Mouse (Mus musculus): ENCODE results near the gene Ap1ar. TPM values are rescaled to one million over a fixed set of nuclear protein-coding genes. Genes with fewer than 3 reads are reported as not detected.
"Not testable (repeated sequence)": the region's sequence is repeated elsewhere in the genome, so short reads cannot be mapped to it uniquely, and the experiment has no call there.

Gene Ap1ar
- total RNA-seq, 2 experiments from 2014 or later, result 14.5 to 19.0 TPM

- DNase-seq, result no peak
- intact Hi-C loops (cut with DNase I), result no loop called here
Measured at GRCm38 (mm10) chr3:127804439-127804838, 32.9 kb downstream of the Ap1ar start.

DNA sequence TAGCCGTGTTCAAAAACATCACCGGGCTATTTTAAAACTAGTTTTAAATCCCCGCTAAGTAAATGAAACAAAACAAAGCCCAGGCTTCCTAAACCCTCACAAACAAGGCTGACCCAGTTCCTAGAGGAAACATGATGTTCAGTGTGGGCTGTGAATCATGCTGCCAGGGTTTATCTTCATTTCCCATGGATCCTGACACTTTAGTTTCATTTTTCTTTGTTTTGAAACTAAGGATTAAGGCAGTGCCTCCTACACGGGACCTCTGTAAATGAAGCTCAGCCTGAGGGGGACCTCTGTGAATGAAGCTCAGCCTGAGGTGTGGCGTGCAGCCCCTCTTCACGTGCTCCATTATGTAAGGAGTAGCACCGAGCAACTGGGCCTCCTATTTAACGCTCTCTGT, 34.5 kb downstream of the Ap1ar start:
- intact Hi-C loops (cut with DNase I), result no loop called here
- peak in 1 of 2 experiments; percentile 29 for DNase-seq

- no peak for DNase-seq
- intact Hi-C loops (cut with DNase I), result no loop called here
Measured at GRCm38 (mm10) chr3:127801162-127801561, 36.2 kb downstream of the Ap1ar start.

DNA sequence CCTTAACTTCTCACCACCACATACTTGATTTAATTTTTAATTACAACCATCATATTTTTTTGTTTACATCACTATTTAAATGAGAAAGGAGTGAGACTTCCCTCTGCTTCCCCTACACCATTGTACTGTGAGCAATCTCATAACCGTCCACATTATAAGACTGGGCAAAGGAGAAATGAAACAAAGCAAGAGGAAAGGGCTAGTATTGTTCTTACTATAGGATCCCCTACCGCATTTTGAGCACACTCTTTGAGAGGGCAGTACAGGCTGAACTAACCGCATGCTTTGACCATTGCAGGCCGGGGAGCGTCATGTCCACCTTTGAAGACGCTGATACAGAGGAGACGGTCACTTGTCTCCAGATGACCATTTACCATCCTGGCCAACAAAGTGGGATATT, 41.1 kb downstream of the Ap1ar start:
- no peak for DNase-seq
- intact Hi-C loops (cut with DNase I), result no loop called here

- no peak for DNase-seq
- intact Hi-C loops (cut with DNase I), result no loop called here
Measured at GRCm38 (mm10) chr3:127795762-127796161, 41.6 kb downstream of the Ap1ar start.

- intact Hi-C loops (cut with DNase I), result loop anchor here (5.0 kb wide), 1 partner anchor 44 kb away; the partner anchor contains the start of gene Ap1ar
- no peak for DNase-seq
Measured at GRCm38 (mm10) chr3:127793022-127793421, 44.3 kb downstream of the Ap1ar start.

GRCm38 (mm10) chr3:127791595-127792561, 45.4 kb downstream of the Ap1ar start:
- DNase-seq, result no peak
- intact Hi-C loops (cut with DNase I), result loop anchor here (5.0 kb wide), 1 partner anchor 45 kb away; the partner anchor contains the start of gene Ap1ar

DNA sequence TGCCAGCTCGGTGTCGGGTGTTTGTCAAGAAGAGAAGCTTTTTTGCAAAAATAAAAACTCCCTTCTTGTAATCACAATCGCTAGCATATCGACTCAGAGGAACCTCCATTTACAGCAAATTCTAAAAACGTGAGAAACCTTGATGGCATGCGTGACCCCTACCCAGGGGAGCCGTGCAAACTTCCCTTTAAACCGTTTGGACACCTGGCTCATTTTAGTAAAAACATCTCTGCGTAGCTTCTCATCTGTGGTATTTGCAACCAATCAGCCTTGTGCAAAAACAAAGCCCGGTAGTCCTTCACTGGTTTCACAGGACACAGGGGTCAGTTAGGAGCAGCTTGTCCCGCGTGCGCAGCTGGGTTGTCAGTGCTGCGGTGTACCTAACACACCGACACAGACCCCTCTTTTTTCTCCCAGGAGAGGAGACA, 46.3 kb downstream of the Ap1ar start:
- intact Hi-C loops (cut with DNase I), result loop anchor here (5.0 kb wide), 1 partner anchor 46 kb away; the partner anchor contains the start of gene Ap1ar
- DNase-seq, result peak; percentile 21 to 29

DNA sequence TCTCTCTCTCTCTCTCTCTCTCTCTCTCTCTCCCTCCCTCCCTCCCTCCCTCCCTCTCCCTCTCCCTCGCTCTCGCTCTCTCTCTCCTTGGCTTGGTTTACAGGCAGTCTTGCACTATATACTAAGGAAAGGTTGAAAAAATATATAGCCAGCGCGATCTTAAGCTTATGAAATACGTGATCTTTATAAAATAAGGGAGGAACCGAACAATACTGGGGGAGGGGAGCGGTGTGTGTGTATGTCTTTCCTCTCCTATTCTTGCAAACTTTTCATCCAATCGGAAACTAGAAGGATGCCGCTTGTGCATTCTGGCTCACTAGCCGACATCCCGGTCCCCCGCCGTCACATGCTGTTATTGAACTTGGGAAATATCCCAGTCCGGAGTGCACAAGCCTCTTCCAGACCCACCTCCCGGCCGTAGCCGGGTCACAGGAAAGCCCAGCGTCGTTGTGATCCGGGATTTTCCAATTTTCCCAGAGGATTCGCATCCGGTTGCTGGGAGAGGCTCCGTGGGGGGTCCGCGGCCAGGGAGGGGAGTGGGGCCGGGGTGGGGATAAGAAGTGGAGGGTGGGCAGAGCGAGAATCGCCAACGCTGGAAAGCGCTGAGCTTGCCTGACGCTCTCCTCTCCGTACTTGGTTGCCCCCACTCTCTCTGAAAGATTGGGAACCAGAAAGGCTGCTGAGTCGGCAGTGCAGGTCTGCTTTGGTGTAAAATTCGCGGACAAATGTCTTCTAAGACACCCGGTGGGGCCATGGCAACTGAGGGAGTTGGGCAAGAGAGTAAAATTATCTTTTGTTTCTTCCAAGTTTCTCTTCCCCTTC, 46.9 kb downstream of the Ap1ar start:
- intact Hi-C loops (cut with DNase I), result loop anchor here (5.0 kb wide), 1 partner anchor 47 kb away; the partner anchor contains the start of gene Ap1ar
- peak; percentile 47 to 52 for DNase-seq

GRCm38 (mm10) chr3:127789500-127790191, 47.7 kb downstream of the Ap1ar start, which contains the start of gene Tifa:
Gene Tifa, plus strand, starts transcription at chr3:127789805.
- DNase-seq, result peak; percentile 72 to 77
- intact Hi-C loops (cut with DNase I), result loop anchor here (5.0 kb wide), 2 partner anchors 48 to 108 kb away; partner anchors contain the start of genes Ap1ar and Fam241a

DNA sequence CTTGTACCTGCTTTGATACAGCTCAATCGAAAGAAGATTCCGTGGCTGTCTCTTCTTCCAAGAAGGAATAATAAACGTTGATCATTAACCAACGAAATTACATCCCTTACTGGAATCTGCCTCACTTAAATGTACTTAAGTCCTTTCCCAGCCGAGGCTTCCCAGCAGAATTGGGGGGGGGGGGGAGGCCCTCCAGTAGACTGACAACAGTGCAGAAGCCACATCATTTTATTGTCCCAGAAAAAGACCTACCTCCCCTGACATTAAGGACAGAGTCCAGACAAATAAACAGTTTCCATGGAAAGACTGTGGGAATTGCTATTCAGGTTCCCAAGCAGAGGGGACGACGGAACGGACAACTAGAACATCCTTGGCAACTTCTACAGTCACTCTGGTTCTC, 48.4 kb downstream of the Ap1ar start:
- no peak for DNase-seq
- intact Hi-C loops (cut with DNase I), result loop anchor here (5.0 kb wide), 1 partner anchor 108 kb away; the partner anchor contains the start of gene Fam241a

- DNase-seq, result no peak
- intact Hi-C loops (cut with DNase I), result loop anchor here (5.0 kb wide), 1 partner anchor 109 kb away; the partner anchor contains the start of gene Fam241a
Measured at GRCm38 (mm10) chr3:127788038-127788437, 49.3 kb downstream of the Ap1ar start.

GRCm38 (mm10) chr3:127787032-127787431, 50.3 kb downstream of the Ap1ar start:
- no peak for DNase-seq
- intact Hi-C loops (cut with DNase I), result loop anchor here (5.0 kb wide), 1 partner anchor 110 kb away; the partner anchor contains the start of gene Fam241a

GRCm38 (mm10) chr3:127783680-127784079, 53.6 kb downstream of the Ap1ar start:
- intact Hi-C loops (cut with DNase I), result loop anchor here (5.0 kb wide), 1 partner anchor 49 kb away; no protein-coding TSS in a partner anchor
- not testable (repeated sequence) for DNase-seq

- intact Hi-C loops (cut with DNase I), result loop anchor here (5.0 kb wide), 1 partner anchor 49 kb away; no protein-coding TSS in a partner anchor
- no peak for DNase-seq
Measured at GRCm38 (mm10) chr3:127782921-127783320, 54.4 kb downstream of the Ap1ar start.

- no peak for DNase-seq
- intact Hi-C loops (cut with DNase I), result loop anchor here (5.0 kb wide), 1 partner anchor 51 kb away; no protein-coding TSS in a partner anchor
Measured at GRCm38 (mm10) chr3:127780921-127781320, 56.4 kb downstream of the Ap1ar start.

DNA sequence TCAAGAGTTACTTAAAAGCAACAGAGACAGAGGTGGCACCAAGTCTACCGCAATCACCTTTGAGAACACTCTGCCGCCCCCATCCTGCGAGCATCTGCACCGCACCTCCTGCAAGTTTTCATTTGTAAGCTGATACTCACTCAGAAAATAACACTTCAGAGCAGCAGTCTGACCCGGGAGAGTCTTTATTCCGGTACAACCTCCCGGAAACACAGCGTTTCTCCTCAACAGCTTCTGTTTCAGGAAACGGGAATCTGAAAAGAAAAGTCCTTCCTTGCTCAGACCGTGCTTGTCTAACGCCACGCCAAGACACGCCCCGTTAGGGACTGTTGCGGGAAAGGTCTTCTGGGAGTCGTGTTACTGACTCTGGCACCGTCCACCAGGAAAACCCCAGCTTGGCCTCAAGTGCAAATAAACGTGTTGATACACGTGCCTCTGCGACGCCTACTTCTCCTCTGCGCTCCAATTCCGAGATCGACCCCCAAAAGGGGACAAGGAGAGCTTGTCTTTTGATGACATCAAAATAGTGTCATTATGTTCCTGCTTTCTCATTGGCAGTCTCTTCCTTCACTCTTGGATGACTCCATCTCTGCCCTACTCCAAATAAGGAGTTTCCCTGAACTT, 57.2 kb downstream of the Ap1ar start, which contains the start of gene Alpk1:
Gene Alpk1, minus strand, starts transcription at position 507 of the 624 bp plus-strand sequence.
- intact Hi-C loops (cut with DNase I), result loop anchor here (5.0 kb wide), 1 partner anchor 52 kb away; no protein-coding TSS in a partner anchor
- DNase-seq, result peak; percentile 74 to 85

DNA sequence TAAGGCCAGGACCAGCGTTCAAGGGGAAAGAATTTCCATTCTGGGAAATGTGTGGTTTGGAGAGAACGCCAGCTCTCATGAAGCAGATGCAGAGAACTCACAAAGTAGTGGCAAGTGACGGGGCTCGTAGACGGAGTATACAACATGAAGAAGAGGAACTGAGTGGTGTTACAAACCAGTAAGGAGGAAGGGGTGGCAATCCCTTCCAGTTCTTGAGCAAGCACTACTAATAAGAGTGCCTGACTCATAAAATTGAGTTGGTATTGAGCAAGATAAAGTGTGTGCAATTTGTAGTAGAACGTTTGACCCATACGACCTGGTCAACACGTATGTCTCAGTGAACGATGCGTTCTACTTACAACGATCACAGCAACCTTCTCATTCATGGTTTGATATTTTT, 68.2 kb downstream of the Ap1ar start:
- intact Hi-C loops (cut with DNase I), result loop anchor here (5.0 kb wide), 1 partner anchor 68 kb away; the partner anchor contains the start of gene Ap1ar
- DNase-seq, result no peak

- intact Hi-C loops (cut with DNase I), result loop anchor here (5.0 kb wide), 1 partner anchor 71 kb away; the partner anchor contains the start of gene Ap1ar
- no peak for DNase-seq
Measured at GRCm38 (mm10) chr3:127765971-127766370, 71.4 kb downstream of the Ap1ar start.

Measured in heart, postnatal 36 days (tissue).